Mouse (Mus musculus) neural tube, embryonic 10.5 days (tissue): ENCODE data around the gene Amd1.

Experiments
- DNase-seq: peaks from one replicate; pipeline ENCODE4 v3.0.0-alpha.2; 2017; ENCODE audit warnings: low spot score; ENCODE audit errors: extremely low spot score

The Amd1 gene

DNA sequence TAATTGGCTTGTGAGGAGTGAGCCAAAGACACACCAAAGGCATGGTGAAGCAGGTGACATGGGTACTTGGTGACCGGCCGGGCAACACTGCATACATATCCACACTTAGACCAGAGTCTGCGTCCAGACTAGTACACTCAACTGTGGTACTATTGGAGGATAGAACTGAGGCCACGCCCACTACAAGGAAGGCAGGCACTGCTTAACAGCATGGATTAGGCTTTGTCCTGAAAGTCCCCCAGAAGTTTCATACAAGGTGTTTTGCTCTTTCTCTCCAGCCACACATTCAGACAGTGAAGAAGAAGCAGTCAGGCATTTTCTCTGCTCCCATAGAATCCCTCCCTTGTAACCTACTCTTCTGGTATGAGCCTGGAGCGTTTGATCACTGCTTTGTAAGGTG lies 45.3 kb downstream of the Amd1 start:
- DNase-seq, result peak; percentile 61

DNA sequence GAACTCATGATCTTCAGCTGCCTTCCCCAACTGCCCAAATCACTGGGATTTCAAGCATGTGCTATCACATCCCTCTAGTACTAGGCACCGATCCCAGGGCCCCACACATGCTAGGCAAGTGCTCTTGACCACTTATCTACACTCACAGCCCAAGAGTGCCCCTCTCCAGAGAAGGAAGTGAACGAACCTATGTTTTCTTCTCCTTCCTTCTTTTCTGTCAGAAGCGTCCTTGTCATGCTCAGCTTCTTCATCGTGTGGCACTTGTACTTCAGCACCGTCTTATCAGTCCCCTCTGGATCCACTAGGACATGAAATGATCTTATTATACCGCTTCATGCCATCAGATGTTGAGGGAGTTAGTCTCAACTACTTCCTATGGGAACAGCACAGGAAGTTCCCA lies 51.0 kb downstream of the Amd1 start:
- no peak for DNase-seq

DNA sequence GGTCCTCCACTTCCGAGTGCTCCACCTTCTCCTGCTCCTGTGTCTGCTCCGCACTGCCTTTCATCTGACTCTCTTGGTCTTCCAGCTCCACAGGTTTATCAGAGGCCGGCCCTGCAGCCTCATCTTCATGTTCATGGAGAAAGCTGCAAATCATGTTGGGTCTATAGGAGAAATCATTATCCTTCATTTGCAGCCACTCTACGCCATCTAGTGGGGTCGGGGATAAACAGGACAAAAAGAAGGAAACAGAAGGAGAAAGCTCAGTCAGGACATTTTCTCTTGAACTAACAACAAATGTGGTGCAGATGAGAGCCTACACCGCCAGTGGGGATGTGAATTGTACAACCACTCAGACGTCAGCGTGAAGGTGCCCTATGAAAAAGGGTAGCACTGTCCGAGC lies 52.4 kb downstream of the Amd1 start:
- DNase-seq, result no peak

DNA sequence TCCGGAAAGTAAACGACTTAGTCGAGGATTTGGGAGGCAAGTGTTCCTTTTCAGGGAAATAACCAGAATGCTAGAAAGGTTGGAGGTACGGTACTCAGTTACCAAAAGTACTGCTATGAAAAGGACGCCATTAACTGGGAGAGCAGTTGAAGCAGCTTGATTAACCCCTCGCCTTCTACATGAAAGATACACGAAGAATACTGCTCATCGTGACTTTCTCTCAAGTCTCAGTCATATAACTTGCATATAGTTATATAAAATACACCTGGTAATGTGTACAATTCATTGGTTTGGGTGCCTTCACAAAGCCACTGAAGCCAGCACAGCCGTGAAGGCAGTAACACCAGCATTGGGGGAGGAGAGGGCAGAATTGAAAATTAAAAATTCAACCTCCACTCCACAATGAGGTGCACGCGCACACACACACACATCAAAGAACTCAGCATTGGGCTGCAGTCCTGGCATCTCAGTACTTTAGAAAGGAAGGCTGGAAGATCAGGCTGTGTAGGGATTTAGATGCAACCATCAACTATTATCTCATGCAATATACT lies 54.7 kb downstream of the Amd1 start:
- no peak for DNase-seq

DNA sequence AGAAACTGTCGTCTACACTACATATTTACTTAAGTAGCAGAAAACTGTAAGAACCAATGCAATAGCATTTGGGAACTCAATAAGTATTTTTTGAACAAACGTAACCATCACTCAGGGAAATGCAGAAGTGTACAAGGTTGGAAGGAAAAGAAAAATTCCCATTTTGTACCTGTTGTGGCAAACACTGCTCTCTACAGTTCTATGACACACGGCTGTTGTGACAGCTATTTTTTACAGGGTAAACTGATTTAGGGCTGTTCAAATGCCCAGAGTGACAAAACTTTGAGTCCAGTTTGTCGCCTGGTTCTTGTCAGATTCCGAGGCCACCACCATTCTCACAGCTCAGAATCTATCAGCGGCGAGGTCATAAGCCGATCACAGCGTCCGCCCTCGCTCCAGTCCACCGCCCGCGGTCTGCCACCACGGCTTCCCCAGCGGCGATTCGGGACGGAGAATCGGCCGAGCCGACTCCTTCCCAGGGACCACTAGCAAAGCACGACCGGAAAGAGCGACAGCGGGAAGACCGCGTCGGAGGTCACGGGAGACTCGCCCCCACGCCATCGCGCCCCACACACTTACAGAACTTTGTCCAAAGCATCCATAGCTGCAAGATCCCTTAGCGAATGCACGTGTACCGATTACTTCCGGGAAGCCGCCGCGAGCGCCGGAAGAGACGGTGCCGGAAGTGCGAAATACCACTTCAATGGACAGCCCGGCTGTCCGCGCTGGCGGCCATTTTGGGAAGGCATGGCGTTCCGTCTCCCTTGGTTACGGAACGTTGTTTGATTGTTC lies 55.4 kb downstream of the Amd1 start, which contains the start of gene Rpf2:
TSS of gene Rpf2 (minus strand) at position 663 of the 792 bp plus-strand sequence.
- DNase-seq, result peak; percentile 89

DNA sequence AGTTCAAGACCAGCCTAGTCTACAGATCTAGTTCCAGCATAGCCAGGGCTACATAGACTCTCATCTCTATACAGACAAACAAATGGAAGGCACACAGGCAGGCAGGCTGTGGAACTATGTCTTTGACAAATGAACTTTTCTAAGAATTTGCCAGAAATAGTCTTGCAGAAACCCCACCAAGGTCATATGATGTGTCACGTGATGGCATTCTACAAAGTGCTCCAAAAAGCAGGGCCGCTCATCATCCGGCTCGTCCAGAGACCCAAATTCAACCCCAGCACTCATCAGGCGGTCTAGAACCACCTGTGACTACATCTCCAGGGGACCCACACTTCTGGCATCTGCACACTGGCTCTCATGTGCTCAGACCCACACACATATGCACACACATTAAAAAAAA lies 64.2 kb downstream of the Amd1 start:
- no peak for DNase-seq
